Mouse (Mus musculus) kidney, embryonic 15.5 days (tissue): ENCODE results near the gene Pex1. TPM values are rescaled to one million over a fixed set of nuclear protein-coding genes. Genes with fewer than 3 reads are reported as not detected.
"Not testable (repeated sequence)": the region's sequence is repeated elsewhere in the genome, so short reads cannot be mapped to it uniquely, and the experiment has no call there.

Experiments
- ATAC-seq: fragments of 200-750 bp; cut with Nextera tagmentation; replicated peaks from 2 replicates; pipeline ENCODE4 v1.8.0; 2017; ENCODE audit warnings: moderate TSS enrichment; ENCODE audit not compliant: low FRiP score
- H3K27ac ChIP-seq: fragments of 300-500 bp; sonication (generic); 2 replicates; pipeline ENCODE4 v1.5.1; 2015; ENCODE audit warnings: mild to moderate bottlenecking, inconsistent platforms
- H3K27me3 ChIP-seq: fragments of 300-500 bp; sonication (generic); 2 replicates; pipeline ENCODE4 v1.6.1; 2015; ENCODE audit warnings: inconsistent platforms
- H3K36me3 ChIP-seq: fragments of 300-500 bp; sonication (generic); 2 replicates; pipeline ENCODE4 v1.6.1; 2015; ENCODE audit warnings: inconsistent platforms
- H3K4me1 ChIP-seq: fragments of 300-500 bp; sonication (generic); 2 replicates; pipeline ENCODE4 v1.6.1; 2015; ENCODE audit warnings: inconsistent platforms
- H3K4me2 ChIP-seq: fragments of 300-500 bp; sonication (generic); 2 replicates; pipeline ENCODE4 v1.6.1; 2015; ENCODE audit warnings: moderate library complexity, mild to moderate bottlenecking, inconsistent platforms
- H3K4me3 ChIP-seq: fragments of 300-500 bp; sonication (generic); replicated peaks from 2 replicates; pipeline ENCODE4 v1.5.1; 2015; ENCODE audit warnings: mild to moderate bottlenecking, inconsistent platforms
- H3K9ac ChIP-seq: fragments of 300-500 bp; sonication (generic); 2 replicates; pipeline ENCODE4 v1.6.1; 2015; ENCODE audit warnings: mild to moderate bottlenecking, inconsistent platforms
- H3K9me3 ChIP-seq: fragments of 300-500 bp; sonication (generic); replicated peaks from 2 replicates; pipeline ENCODE4 v1.6.1; 2016; ENCODE audit warnings: inconsistent platforms
- WGBS: fragments of 180-500 bp; shearing (Covaris S2); methylation state at CpG from one replicate; pipeline ENCODE4 v1.1.7; 2015; ENCODE audit warnings: mixed read lengths; 5-methylcytosine and 5-hydroxymethylcytosine counted together
- polyA plus RNA-seq: library from polyadenylated mRNA; unstranded; fragments of >200 nt; fragmentation: Nextera tagmentation; extraction: Ambion mirVana; gene quantifications from 2 replicates; pipeline ENCODE4 v1.2.1, GENCODE M21; 2015

The Pex1 gene
- polyA plus RNA-seq, 1 experiment from 2014 or later: 18.3 TPM

GRCm38 (mm10) chr5:3600790-3601189, 4.9 kb downstream of the Pex1 start:
- H3K9ac ChIP-seq: no peak overlapping the region
- H3K9me3 ChIP-seq: no peaks in the 10 kb centered on the region
- no peaks in the 10 kb centered on the region for H3K27me3 ChIP-seq
- no peak overlapping the region for H3K27ac ChIP-seq
- 92% methylated on average over 3 of the region's 3 CpGs for WGBS
- H3K4me3 ChIP-seq: no peak overlapping the region
- H3K4me1 ChIP-seq: peaks cover 5% of the 10 kb centered on the region
- no peak for ATAC-seq
- H3K36me3 ChIP-seq: peaks cover 15% of the 10 kb centered on the region
- H3K4me2 ChIP-seq: no peak overlapping the region

- peaks cover 59% of the 10 kb centered on the region for H3K36me3 ChIP-seq
- no peaks in the 10 kb centered on the region for H3K9me3 ChIP-seq
- H3K4me1 ChIP-seq: no peaks in the 10 kb centered on the region
- H3K27me3 ChIP-seq: no peaks in the 10 kb centered on the region
- no peak overlapping the region for H3K4me2 ChIP-seq
- no peak for ATAC-seq
- no peak overlapping the region for H3K9ac ChIP-seq
- H3K4me3 ChIP-seq: no peak overlapping the region
- no peak overlapping the region for H3K27ac ChIP-seq
- 94% methylated on average over 9 of the region's 9 CpGs for WGBS
These were observed 11.2 kb downstream of the Pex1 start for GRCm38 (mm10) chr5:3607114-3607513.

GRCm38 (mm10) chr5:3609241-3609640, 13.4 kb downstream of the Pex1 start:
- Histone ChIP-seq H3K27ac (no peak overlapping the region), H3K36me3 (peaks cover 62% of the 10 kb centered on the region), H3K27me3 (no peaks in the 10 kb centered on the region), H3K4me1 (no peaks in the 10 kb centered on the region), H3K4me3 (no peak overlapping the region), H3K9me3 (no peaks in the 10 kb centered on the region), H3K4me2 (no peak overlapping the region), H3K9ac (no peak overlapping the region)
- WGBS: 91% methylated on average over 7 of the region's 7 CpGs
- no peak for ATAC-seq

GRCm38 (mm10) chr5:3611835-3612234, 16.0 kb downstream of the Pex1 start:
- not testable (repeated sequence) for H3K9me3 ChIP-seq, H3K27me3 ChIP-seq, H3K27ac ChIP-seq, H3K4me1 ChIP-seq, H3K4me3 ChIP-seq, H3K4me2 ChIP-seq, ATAC-seq, H3K9ac ChIP-seq
- H3K36me3 ChIP-seq: peaks cover 56% of the 10 kb centered on the region
- 94% methylated on average over 2 of the region's 2 CpGs for WGBS

- H3K36me3 ChIP-seq: peaks cover 63% of the 10 kb centered on the region
- no peak overlapping the region for H3K4me2 ChIP-seq
- WGBS: 85% methylated on average over 7 of the region's 7 CpGs
- H3K27me3 ChIP-seq: no peaks in the 10 kb centered on the region
- H3K4me3 ChIP-seq: no peak overlapping the region
- ATAC-seq: no peak
- no peak overlapping the region for H3K9ac ChIP-seq
- no peaks in the 10 kb centered on the region for H3K4me1 ChIP-seq
- no peaks in the 10 kb centered on the region for H3K9me3 ChIP-seq
- H3K27ac ChIP-seq: no peak overlapping the region
These were observed 24.6 kb downstream of the Pex1 start for GRCm38 (mm10) chr5:3620486-3620885.

GRCm38 (mm10) chr5:3630055-3630454, 34.2 kb downstream of the Pex1 start:
- peaks cover 52% of the 10 kb centered on the region for H3K36me3 ChIP-seq
- no peaks in the 10 kb centered on the region for H3K4me1 ChIP-seq
- no peak overlapping the region for H3K4me3 ChIP-seq
- H3K9ac ChIP-seq: no peak overlapping the region
- H3K9me3 ChIP-seq: no peaks in the 10 kb centered on the region
- WGBS: 89% methylated on average over 5 of the region's 5 CpGs
- H3K27me3 ChIP-seq: no peaks in the 10 kb centered on the region
- no peak for ATAC-seq
- no peak overlapping the region for H3K27ac ChIP-seq
- no peak overlapping the region for H3K4me2 ChIP-seq

GRCm38 (mm10) chr5:3631512-3632271, 35.8 kb downstream of the Pex1 start:
- H3K4me3 ChIP-seq: no peak overlapping the region
- no peaks in the 10 kb centered on the region for H3K4me1 ChIP-seq
- no peak overlapping the region for H3K27ac ChIP-seq
- no peak overlapping the region for H3K4me2 ChIP-seq
- H3K36me3 ChIP-seq: peaks cover 51% of the 10 kb centered on the region
- no peak overlapping the region for H3K9ac ChIP-seq
- no peaks in the 10 kb centered on the region for H3K9me3 ChIP-seq
- peak; percentile 81 for ATAC-seq
- WGBS: 47% methylated on average over 16 of the region's 16 CpGs
- H3K27me3 ChIP-seq: no peaks in the 10 kb centered on the region

GRCm38 (mm10) chr5:3632285-3632684, 36.4 kb downstream of the Pex1 start:
- Histone ChIP-seq H3K4me3 (no peak overlapping the region), H3K9ac (no peak overlapping the region), H3K9me3 (no peaks in the 10 kb centered on the region), H3K4me1 (no peaks in the 10 kb centered on the region), H3K27me3 (no peaks in the 10 kb centered on the region), H3K36me3 (peaks cover 45% of the 10 kb centered on the region), H3K4me2 (no peak overlapping the region), H3K27ac (no peak overlapping the region)
- no peak for ATAC-seq
- WGBS: 75% methylated on average over 5 of the region's 5 CpGs

- ATAC-seq: no peak
- WGBS: 92% methylated on average over 13 of the region's 13 CpGs
- H3K27ac ChIP-seq: no peak overlapping the region
- H3K4me1 ChIP-seq: no peaks in the 10 kb centered on the region
- no peaks in the 10 kb centered on the region for H3K9me3 ChIP-seq
- peaks cover 45% of the 10 kb centered on the region for H3K36me3 ChIP-seq
- no peak overlapping the region for H3K4me2 ChIP-seq
- H3K9ac ChIP-seq: no peak overlapping the region
- no peak overlapping the region for H3K4me3 ChIP-seq
- no peaks in the 10 kb centered on the region for H3K27me3 ChIP-seq
These were observed 37.4 kb downstream of the Pex1 start for GRCm38 (mm10) chr5:3633315-3633714.

- Histone ChIP-seq H3K9ac (no peak overlapping the region), H3K4me2 (no peak overlapping the region), H3K27ac (no peak overlapping the region), H3K4me1 (no peaks in the 10 kb centered on the region), H3K36me3 (peaks cover 45% of the 10 kb centered on the region), H3K9me3 (no peaks in the 10 kb centered on the region), H3K4me3 (no peak overlapping the region), H3K27me3 (no peaks in the 10 kb centered on the region)
- WGBS: 73% methylated on average over 4 of the region's 4 CpGs
- no peak for ATAC-seq
These were observed 38.1 kb downstream of the Pex1 start for GRCm38 (mm10) chr5:3633951-3634350.

- Histone ChIP-seq H3K9ac (no peak overlapping the region), H3K27ac (no peak overlapping the region), H3K27me3 (no peaks in the 10 kb centered on the region), H3K4me2 (no peak overlapping the region), H3K4me1 (no peaks in the 10 kb centered on the region), H3K36me3 (peaks cover 46% of the 10 kb centered on the region), H3K4me3 (no peak overlapping the region), H3K9me3 (no peaks in the 10 kb centered on the region)
- ATAC-seq: no peak
- 86% methylated on average over 8 of the region's 8 CpGs for WGBS
These were observed 39.4 kb downstream of the Pex1 start for GRCm38 (mm10) chr5:3635286-3635685.

GRCm38 (mm10) chr5:3644621-3645020, 48.8 kb downstream of the Pex1 start:
- Histone ChIP-seq H3K4me3 (no peak overlapping the region), H3K4me2 (no peak overlapping the region), H3K9ac (no peak overlapping the region), H3K4me1 (peaks cover 11% of the 10 kb centered on the region), H3K9me3 (no peaks in the 10 kb centered on the region), H3K27me3 (no peaks in the 10 kb centered on the region), H3K36me3 (peaks cover 53% of the 10 kb centered on the region), H3K27ac (no peak overlapping the region)
- no peak for ATAC-seq
- 93% methylated on average over 6 of the region's 6 CpGs for WGBS

GRCm38 (mm10) chr5:3645326-3645725, 49.5 kb downstream of the Pex1 start:
- no peak for ATAC-seq
- H3K9ac ChIP-seq: 0 out of 2 replicates have a peak overlapping the region, but pooled peaks have one; percentile 7
- no peak overlapping the region for H3K4me3 ChIP-seq
- no peak overlapping the region for H3K27ac ChIP-seq
- H3K4me1 ChIP-seq: peaks cover 11% of the 10 kb centered on the region
- H3K9me3 ChIP-seq: no peaks in the 10 kb centered on the region
- H3K36me3 ChIP-seq: peaks cover 48% of the 10 kb centered on the region
- no peaks in the 10 kb centered on the region for H3K27me3 ChIP-seq
- 77% methylated on average over 6 of the region's 6 CpGs for WGBS
- peak overlapping the region; percentile 31; the same call in 1 of the 2 replicates for H3K4me2 ChIP-seq
